Mouse (Mus musculus) megakaryocyte, embryonic 14.5 days (primary cell): ENCODE data around the gene Fam149a. TPM values are rescaled to one million over a fixed set of nuclear protein-coding genes. Genes with fewer than 3 reads are reported as not detected.
"Not testable (repeated sequence)": the region's sequence is repeated elsewhere in the genome, so short reads cannot be mapped to it uniquely, and the experiment has no call there.

ENCODE experiments used
- H3K27me3 ChIP-seq: replicated peaks from 2 replicates; pipeline ENCODE3; 2012; ENCODE audit warnings: inconsistent platforms
- H3K36me3 ChIP-seq: replicated peaks from 2 replicates; pipeline ENCODE3; 2012; ENCODE audit warnings: low read length, inconsistent platforms, mixed read lengths
- H3K4me1 ChIP-seq: 2 replicates; pipeline ENCODE4 v1.6.1; 2012; ENCODE audit warnings: inconsistent platforms
- H3K4me3 ChIP-seq: replicated peaks from 2 replicates; pipeline ENCODE3; 2012; ENCODE audit warnings: moderate library complexity, mild to moderate bottlenecking, inconsistent platforms
- H3K9me3 ChIP-seq: 2 replicates; pipeline ENCODE4 v1.6.1; 2012; ENCODE audit warnings: inconsistent platforms
- FLI1 ChIP-seq: IDR thresholded peaks from 2 replicates; pipeline ENCODE4 v1.6.1; 2012; ENCODE audit warnings: low read length, inconsistent platforms, mixed read lengths
- GATA1 ChIP-seq: IDR thresholded peaks from 3 replicates; pipeline ENCODE4 v1.6.1; 2012; ENCODE audit warnings: mixed read lengths, low read length, inconsistent platforms, borderline replicate concordance
- polyA plus RNA-seq: library from polyadenylated mRNA; stranded (reverse); fragments of >175 nt; gene quantifications from 2 replicates; pipeline ENCODE4 v1.2.3, GENCODE M21; 2012; ENCODE audit warnings: low replicate concordance; ENCODE audit not compliant: insufficient read depth

Gene Fam149a
- polyA plus RNA-seq, 1 experiment = not detected

GRCm38 (mm10) chr8:45332685-45333409 lies 49.2 kb downstream of the Fam149a start, which contains the start of gene Cyp4v3:
Cyp4v3 (minus strand) TSS chr8:45333216.
- H3K9me3 ChIP-seq = no peaks in the 10 kb centered on the region
- no peaks in the 10 kb centered on the region for H3K27me3 ChIP-seq
- H3K4me1 ChIP-seq = peaks cover 15% of the 10 kb centered on the region
- TF ChIP-seq FLI1 = no peak
- no peak for TF ChIP-seq GATA1
- no peaks in the 10 kb centered on the region for H3K36me3 ChIP-seq
- peak within 1 kb of the TSS; percentile 95 for H3K4me3 ChIP-seq

- H3K4me1 ChIP-seq = peaks cover 15% of the 10 kb centered on the region
- no peak overlapping the region for H3K4me3 ChIP-seq
- H3K36me3 ChIP-seq = no peaks in the 10 kb centered on the region
- H3K27me3 ChIP-seq = no peaks in the 10 kb centered on the region
- TF ChIP-seq FLI1 (no peak), GATA1 (no peak)
- H3K9me3 ChIP-seq = no peaks in the 10 kb centered on the region
These were observed 51.2 kb downstream of the Fam149a start for GRCm38 (mm10) chr8:45330856-45331255.

- peaks cover 15% of the 10 kb centered on the region for H3K4me1 ChIP-seq
- TF ChIP-seq GATA1 = no peak
- no peak for TF ChIP-seq FLI1
- H3K36me3 ChIP-seq = no peaks in the 10 kb centered on the region
- H3K4me3 ChIP-seq = no peak overlapping the region
- H3K9me3 ChIP-seq = no peaks in the 10 kb centered on the region
- H3K27me3 ChIP-seq = no peaks in the 10 kb centered on the region
These were observed 52.7 kb downstream of the Fam149a start for GRCm38 (mm10) chr8:45329206-45329980.

GRCm38 (mm10) chr8:45327076-45327475 lies 55.0 kb downstream of the Fam149a start:
- H3K4me3 ChIP-seq, H3K36me3 ChIP-seq, H3K9me3 ChIP-seq, H3K4me1 ChIP-seq, H3K27me3 ChIP-seq: not testable (repeated sequence)

- Histone ChIP-seq H3K27me3 (no peaks in the 10 kb centered on the region), H3K4me3 (no peak overlapping the region), H3K36me3 (no peaks in the 10 kb centered on the region), H3K9me3 (no peaks in the 10 kb centered on the region), H3K4me1 (no peaks in the 10 kb centered on the region)
- no peak for TF ChIP-seq FLI1
- no peak for TF ChIP-seq GATA1
These were observed 57.9 kb downstream of the Fam149a start for GRCm38 (mm10) chr8:45324151-45324550.

GRCm38 (mm10) chr8:45321365-45321764 lies 60.7 kb downstream of the Fam149a start:
- Histone ChIP-seq H3K36me3 (no peaks in the 10 kb centered on the region), H3K4me3 (no peak overlapping the region), H3K27me3 (no peaks in the 10 kb centered on the region), H3K9me3 (no peaks in the 10 kb centered on the region), H3K4me1 (no peaks in the 10 kb centered on the region)
- TF ChIP-seq FLI1 = no peak
- TF ChIP-seq GATA1 = no peak

- Histone ChIP-seq H3K4me1 (no peaks in the 10 kb centered on the region), H3K9me3 (no peaks in the 10 kb centered on the region), H3K36me3 (no peaks in the 10 kb centered on the region), H3K4me3 (no peak overlapping the region), H3K27me3 (no peaks in the 10 kb centered on the region)
- TF ChIP-seq FLI1 = no peak
- no peak for TF ChIP-seq GATA1
These were observed 61.2 kb downstream of the Fam149a start for GRCm38 (mm10) chr8:45320930-45321329.

- no peaks in the 10 kb centered on the region for H3K4me1 ChIP-seq
- H3K9me3 ChIP-seq = no peaks in the 10 kb centered on the region
- peaks cover 7% of the 10 kb centered on the region for H3K36me3 ChIP-seq
- H3K4me3 ChIP-seq = no peak overlapping the region
- TF ChIP-seq FLI1 (no peak), GATA1 (no peak)
- no peaks in the 10 kb centered on the region for H3K27me3 ChIP-seq
These were observed 71.1 kb downstream of the Fam149a start for GRCm38 (mm10) chr8:45310967-45311366.

GRCm38 (mm10) chr8:45308366-45308765 lies 73.7 kb downstream of the Fam149a start, which contains the start of gene Gm45753:
Gm45753 (minus strand) TSS chr8:45308466.
- no peaks in the 10 kb centered on the region for H3K27me3 ChIP-seq
- peaks cover 7% of the 10 kb centered on the region for H3K36me3 ChIP-seq
- no peak within 1 kb of the TSS for H3K4me3 ChIP-seq
- H3K4me1 ChIP-seq = no peaks in the 10 kb centered on the region
- TF ChIP-seq FLI1 (no peak), GATA1 (no peak)
- H3K9me3 ChIP-seq = no peaks in the 10 kb centered on the region

GRCm38 (mm10) chr8:45305479-45305878 lies 76.6 kb downstream of the Fam149a start:
- no peaks in the 10 kb centered on the region for H3K9me3 ChIP-seq
- TF ChIP-seq FLI1 (no peak), GATA1 (no peak)
- H3K4me3 ChIP-seq = no peak overlapping the region
- no peaks in the 10 kb centered on the region for H3K4me1 ChIP-seq
- peaks cover 7% of the 10 kb centered on the region for H3K36me3 ChIP-seq
- no peaks in the 10 kb centered on the region for H3K27me3 ChIP-seq
